Mouse (Mus musculus): ENCODE data around the gene Cd80.

Cd80 gene

DNA sequence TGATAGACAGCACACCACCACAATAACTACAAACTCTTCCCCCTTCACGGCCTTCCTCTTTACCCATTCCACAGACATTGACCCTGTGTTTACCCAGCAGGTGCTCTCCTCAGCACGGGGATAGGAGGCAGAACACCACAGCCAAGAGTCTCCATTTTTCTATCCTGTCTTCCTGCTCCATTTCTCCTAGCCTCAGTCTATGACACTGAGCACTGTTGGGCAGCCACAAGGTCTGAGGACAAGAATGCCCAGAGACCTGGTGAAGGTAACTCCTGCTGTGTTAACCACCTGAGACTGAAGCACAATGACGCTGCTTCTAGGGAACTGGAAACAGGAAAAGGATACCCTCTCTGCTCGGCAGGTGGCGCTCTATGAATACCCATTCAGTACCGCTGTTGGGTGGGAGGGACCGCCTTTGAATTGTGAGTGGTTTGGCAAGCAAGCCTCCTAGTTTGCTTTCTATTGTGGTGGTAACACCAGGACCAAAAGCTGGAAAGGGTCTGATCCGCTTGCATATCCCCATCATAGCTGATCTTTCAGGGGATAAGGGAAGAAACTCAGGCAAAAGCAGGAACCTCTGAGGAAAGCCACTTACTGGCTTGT, 81.3 kb downstream of the Cd80 start:
- DNase-seq, result peak; percentile 75 to 89

DNA sequence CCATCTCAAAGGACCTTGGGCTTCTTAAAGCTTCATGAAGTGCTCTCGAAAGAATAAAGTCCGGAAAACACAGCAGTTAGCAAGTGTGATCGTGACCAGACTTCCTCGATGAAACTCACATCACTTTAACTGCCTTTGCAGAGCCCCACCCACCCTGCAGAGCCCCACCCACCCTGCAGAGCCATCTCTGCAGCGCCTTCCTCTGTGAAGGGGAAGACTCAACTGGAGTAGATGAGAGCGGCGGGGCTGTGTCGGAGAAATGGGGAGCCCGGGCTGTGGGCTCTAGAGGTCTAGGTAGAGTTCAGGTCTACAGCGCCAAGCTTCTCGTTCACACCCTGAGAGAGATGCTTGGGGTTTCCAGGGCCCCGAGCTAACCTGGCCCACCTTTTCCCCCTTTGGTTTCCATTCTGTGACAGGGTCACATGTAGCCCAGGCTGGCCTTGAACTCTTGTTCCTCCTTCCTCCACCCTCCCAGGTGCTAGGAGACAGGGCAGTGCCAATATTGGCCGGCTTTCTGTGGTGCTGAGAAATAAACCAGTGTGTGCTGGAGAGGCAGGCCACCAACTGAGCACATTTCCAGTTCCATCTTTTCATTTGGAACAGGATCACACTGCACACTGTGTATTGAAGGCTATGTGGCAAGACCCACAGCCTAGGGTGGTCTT, 83.5 kb downstream of the Cd80 start:
- DNase-seq, result no peak
